In the genomic region with DNA sequence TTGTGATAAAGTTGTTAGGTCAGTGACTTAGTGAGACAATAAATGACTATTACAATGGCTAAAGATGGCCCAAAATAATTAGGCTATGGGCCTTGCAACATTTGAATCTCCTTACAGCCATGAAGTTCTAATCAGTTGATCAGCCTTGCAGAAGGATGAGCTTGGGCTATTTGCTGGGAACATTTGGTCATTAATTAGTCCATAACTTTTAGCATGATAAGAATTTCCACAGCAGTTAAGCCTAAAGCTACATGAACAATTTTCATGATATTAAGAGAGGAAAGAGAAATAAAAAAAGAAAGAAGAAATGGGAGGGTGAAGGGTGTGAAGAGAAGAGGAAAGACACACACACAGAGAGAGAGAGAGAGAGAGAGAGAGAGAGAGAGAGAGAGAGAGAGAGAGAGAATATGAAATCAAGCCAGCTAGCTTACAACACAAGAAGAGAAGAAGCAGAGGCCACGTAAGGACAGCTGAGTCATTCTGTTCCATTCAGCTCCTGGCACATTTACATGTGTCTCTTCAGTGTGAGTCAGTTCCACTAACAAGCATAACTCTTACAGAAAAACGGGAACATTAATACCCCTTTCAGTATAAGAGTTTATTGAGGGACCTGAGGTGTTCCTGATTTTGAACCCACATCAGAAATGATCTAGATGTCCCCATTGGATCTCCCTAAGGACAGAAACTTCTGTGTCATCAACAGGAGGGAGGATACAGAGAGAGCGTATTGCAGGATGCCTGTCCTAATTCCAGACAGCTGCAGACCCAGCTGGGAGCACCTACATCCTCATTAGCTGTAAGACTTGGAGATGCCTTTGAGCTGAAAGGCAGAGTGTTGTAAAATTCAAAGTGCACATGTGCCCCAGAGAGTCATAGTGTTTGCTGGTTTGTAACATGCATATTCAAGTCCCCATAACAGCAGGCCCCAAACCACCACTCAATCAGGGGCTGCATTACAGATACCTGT, we compare ENCODE assay signal across 9 mouse cellular contexts.
DNase-seq lines count a peak whose midpoint lies in the region.
"Had no signal": no experiment of that assay in that cellular context is flagged by ENCODE, and none has a peak within 500 bp of the region (broad histone marks: within the 10 kb centered on the region; RNA-seq: fewer than 3 reads in every experiment).

No protein-coding gene starts in this region.

- peak; percentile 50 for DNase-seq in gastrocnemius, adult 18-20 months (ENCODE audit: low spot score)
- DNase-seq in gastrocnemius, postnatal 10 days, result no peak
- peak; percentile 3 for DNase-seq in 3T3-L1 (ENCODE audit: low read depth, low spot score)
- DNase-seq in adrenal gland, postnatal 36 days, result peak; percentile 36 to 54
- peak; percentile 18 for DNase-seq in layer of hippocampus, adult 9-10 months (ENCODE audit: low spot score)
- no peak for DNase-seq in ovary, postnatal 10 days (ENCODE audit: low spot score)
- DNase-seq in spleen, postnatal 10 days (ENCODE audit: low spot score in 2 of 2), result no peak
- no peak for DNase-seq in thymus, postnatal 14 days
- DNase-seq: cerebellum, adult 8-10 months had no signal

Comparison
In these comparisons a context has a peak if more than half of its experiments do, and no peak if none do; other contexts are left out.
1. DNase-seq: peak in gastrocnemius, adult 18-20 months (single experiment), 3T3-L1 (single experiment), adrenal gland, postnatal 36 days (2 of 2) and layer of hippocampus, adult 9-10 months (single experiment); none in gastrocnemius, postnatal 10 days (single experiment), ovary, postnatal 10 days (single experiment), spleen, postnatal 10 days (0 of 2) and thymus, postnatal 14 days (single experiment).